Mouse (Mus musculus) MEL (cell line): Measurements from ENCODE around the gene Upf2.

Experiments used
- BHLHE40 ChIP-seq: IDR thresholded peaks from 2 replicates; pipeline ENCODE4 v1.6.1; 2012; ENCODE audit warnings: low read depth, mild to moderate bottlenecking, inconsistent platforms, low read length, improper control_type of control experiment, borderline replicate concordance
- CTCF ChIP-seq, 3 experiments: IDR thresholded peaks in 2 of 3; conservative IDR thresholded peaks in 1 of 3; 2 replicates each; pipeline ENCODE4 v1.5.1; 2011 to 2012; ENCODE audit warnings: low read length in 3 of 3, low read depth in 2 of 3, mild to moderate bottlenecking in 2 of 3, improper control_type of control experiment in 1 of 3, inconsistent platforms in 1 of 3, mixed read lengths in 1 of 3, moderate library complexity in 1 of 3; ENCODE audit not compliant: control insufficient read depth in 1 of 3, insufficient read depth in 1 of 3, poor library complexity in 1 of 3, severe bottlenecking in 1 of 3
- EP300 ChIP-seq, 2 experiments: IDR thresholded peaks; 2 replicates each; pipeline ENCODE4 v1.6.1; 2011; ENCODE audit warnings: improper control_type of control experiment in 2 of 2, low read length in 2 of 2, low read depth in 1 of 2, mild to moderate bottlenecking in 1 of 2
- GATA1 ChIP-seq: IDR thresholded peaks from 2 replicates; pipeline ENCODE4 v1.6.1; 2011; ENCODE audit warnings: low read depth, low read length, improper control_type of control experiment
- MAFK ChIP-seq: IDR thresholded peaks from 2 replicates; pipeline ENCODE4 v1.6.1; 2011; ENCODE audit warnings: low read depth, mild to moderate bottlenecking, low read length, improper control_type of control experiment, borderline replicate concordance
- MAX ChIP-seq: IDR thresholded peaks from 2 replicates; pipeline ENCODE4 v1.6.1; 2011; ENCODE audit warnings: low read length, improper control_type of control experiment
- MEF2A ChIP-seq: IDR thresholded peaks from 2 replicates; pipeline ENCODE4 v1.6.1; 2014; ENCODE audit warnings: low read depth, mild to moderate bottlenecking, inconsistent platforms, low read length, improper control_type of control experiment; ENCODE audit not compliant: poor library complexity, insufficient replicate concordance, severe bottlenecking; ENCODE audit errors: extremely low read depth
- MXI1 ChIP-seq: IDR thresholded peaks from 2 replicates; pipeline ENCODE4 v1.6.1; 2011; ENCODE audit warnings: mild to moderate bottlenecking, low read depth, low read length, improper control_type of control experiment
- POLR2AphosphoS5 ChIP-seq: IDR thresholded peaks from 2 replicates; pipeline ENCODE4 v1.6.1; 2012; ENCODE audit warnings: low read depth, borderline replicate concordance, mild to moderate bottlenecking, inconsistent platforms, low read length, moderate library complexity, mixed read lengths
- TAL1 ChIP-seq: IDR thresholded peaks from 2 replicates; pipeline ENCODE4 v1.6.1; 2012; ENCODE audit warnings: mild to moderate bottlenecking, inconsistent platforms, low read length, moderate library complexity, mixed read lengths
- ZC3H11A ChIP-seq: IDR thresholded peaks from 2 replicates; pipeline ENCODE4 v1.6.1; 2012; ENCODE audit warnings: low read depth, mild to moderate bottlenecking, inconsistent platforms, low read length, improper control_type of control experiment
- ZMIZ1 ChIP-seq: IDR thresholded peaks from 2 replicates; pipeline ENCODE4 v1.6.1; 2012; ENCODE audit warnings: low read depth, mild to moderate bottlenecking, inconsistent platforms, low read length, improper control_type of control experiment, moderate library complexity

- TF ChIP-seq CTCF (IDR thresholded peaks at IDR 0.05 in 2 of 3, conservative IDR thresholded peaks at IDR 0.05 in 1 of 3; ENCODE audit: control insufficient read depth in 1 of 3, insufficient read depth in 1 of 3, low read depth in 2 of 3, low read length in 3 of 3, poor library complexity in 1 of 3, severe bottlenecking in 1 of 3) (no peak), TAL1 (no peak), BHLHE40 (no peak), MAX (no peak), MAFK (no peak), MEF2A (no peak), POLR2AphosphoS5 (no peak), GATA1 (no peak), MXI1 (no peak), ZMIZ1 (no peak), EP300 (IDR thresholded peaks at IDR 0.05; ENCODE audit: low read depth in 1 of 2, low read length in 2 of 2) (no peak), ZC3H11A (no peak)
Observed at GRCm38 (mm10) chr2:6083696-6084095, 132.4 kb downstream of the Upf2 start.
